Mouse (Mus musculus) naive thymus-derived CD4-positive, alpha-beta T cell, adult 2 months (primary cell): Measurements from ENCODE around the gene Enox2.

Source experiments
- DNase-seq: peaks from one replicate; pipeline ENCODE4 v3.0.0-alpha.2; 2011; ENCODE audit warnings: low read depth

The Enox2 gene

DNA sequence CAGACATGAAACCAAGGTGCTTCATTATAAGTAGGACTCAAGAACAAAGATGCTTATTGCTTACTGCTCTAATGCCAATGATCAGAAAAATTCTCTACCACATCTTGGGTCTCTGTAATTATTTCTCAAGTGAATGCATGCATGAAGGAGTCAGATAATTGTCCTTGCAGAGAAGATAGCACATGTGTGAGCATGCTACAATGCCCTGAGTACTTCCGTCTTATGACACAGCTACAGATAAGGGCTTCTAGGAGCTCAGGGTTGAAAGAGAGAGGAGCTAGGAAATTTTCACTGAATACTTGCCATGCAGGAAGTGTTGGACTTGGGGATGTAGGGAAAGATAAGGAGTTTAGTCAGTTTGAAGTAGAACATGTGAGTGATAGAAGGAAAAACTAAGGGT, 285.2 kb downstream of the Enox2 start:
- DNase-seq = no peak

DNA sequence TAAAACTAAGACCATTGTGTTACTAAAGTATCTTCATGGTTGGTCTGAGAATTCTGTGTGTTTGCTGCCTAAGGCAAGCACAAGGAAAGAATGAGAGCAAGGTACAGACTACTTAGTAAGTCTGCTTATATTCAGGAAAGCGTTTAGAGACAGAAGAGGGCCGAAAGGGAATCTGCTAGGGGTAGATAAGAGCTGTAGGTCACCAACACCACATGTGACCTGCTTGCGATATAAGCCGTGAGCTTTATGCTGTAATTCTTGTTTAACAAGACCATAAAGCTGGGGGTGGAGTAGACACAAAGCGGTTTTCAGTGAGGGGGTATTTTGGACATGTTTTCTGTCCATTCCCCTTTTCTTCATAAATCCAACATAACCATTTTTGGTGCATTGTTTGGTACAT, 302.4 kb downstream of the Enox2 start:
- no peak for DNase-seq

DNA sequence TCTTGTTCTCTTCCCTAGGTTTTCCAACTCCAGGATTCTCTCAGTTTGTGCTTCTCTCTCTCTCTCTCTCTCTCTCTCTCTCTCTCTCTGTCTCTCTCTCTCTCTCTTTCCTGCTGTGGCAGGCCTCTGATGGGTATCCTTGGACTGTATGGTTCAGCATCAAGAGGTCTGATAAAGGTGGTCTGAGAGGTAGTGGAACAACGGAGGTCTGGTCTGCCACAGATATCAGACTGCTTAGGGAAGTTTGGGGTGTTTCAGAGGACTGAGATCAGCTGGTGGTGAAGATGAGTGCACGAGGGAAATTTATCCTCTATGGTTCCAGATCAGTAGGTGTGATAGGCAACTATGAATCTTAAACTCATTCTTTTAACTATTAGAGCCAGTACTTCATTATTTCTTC, 303.6 kb downstream of the Enox2 start:
- no peak for DNase-seq
